Mouse (Mus musculus) ovary, postnatal 36 days (tissue): ENCODE data around the gene Lrrc34.
A peak's percentile ranks its signal among the peaks of the same experiment; 100 is the strongest.

Experiments
- DNase-seq: peaks from one replicate; pipeline ENCODE4 v3.0.0; 2022; ENCODE audit warnings: low spot score, mixed read lengths

Gene Lrrc34

GRCm38 (mm10) chr3:30599711-30600545, 47.7 kb downstream of the Lrrc34 start, which contains the start of gene Actrt3:
TSS of gene Actrt3 (minus strand) at chr3:30599939.
- DNase-seq = no peak

- DNase-seq = no peak
These were observed 50.4 kb downstream of the Lrrc34 start for GRCm38 (mm10) chr3:30597271-30597670.

GRCm38 (mm10) chr3:30595111-30595832, 52.4 kb downstream of the Lrrc34 start:
- peak; percentile 42 for DNase-seq

GRCm38 (mm10) chr3:30593719-30594485, 53.8 kb downstream of the Lrrc34 start:
- DNase-seq = no peak

GRCm38 (mm10) chr3:30592418-30592853, 55.2 kb downstream of the Lrrc34 start:
- no peak for DNase-seq

GRCm38 (mm10) chr3:30588865-30589264, 58.8 kb downstream of the Lrrc34 start:
- DNase-seq = no peak
